Mouse (Mus musculus): Measurements from ENCODE around the gene Klhl12.

GRCm38 (mm10) chr1:134414501-134415167 is 40.7 kb upstream of the Klhl12 start:
- TF ChIP-seq CTCF (IDR thresholded peaks at IDR 0.05; ENCODE audit: control insufficient read depth, insufficient read depth, insufficient read length) (no peak), CEBPB (IDR thresholded peaks at IDR 0.05; ENCODE audit: low read depth) (peak; percentile 69), MAX (IDR thresholded peaks at IDR 0.05) (no peak), USF1 (IDR thresholded peaks at IDR 0.05; ENCODE audit: low read depth) (no peak), MYOD1 (IDR thresholded peaks at IDR 0.05; ENCODE audit: control insufficient read depth, insufficient read length, low read depth) (no peak)

All from C2C12 (cell line).